Mouse (Mus musculus): Measurements from ENCODE around the gene Rpl21.

DNA sequence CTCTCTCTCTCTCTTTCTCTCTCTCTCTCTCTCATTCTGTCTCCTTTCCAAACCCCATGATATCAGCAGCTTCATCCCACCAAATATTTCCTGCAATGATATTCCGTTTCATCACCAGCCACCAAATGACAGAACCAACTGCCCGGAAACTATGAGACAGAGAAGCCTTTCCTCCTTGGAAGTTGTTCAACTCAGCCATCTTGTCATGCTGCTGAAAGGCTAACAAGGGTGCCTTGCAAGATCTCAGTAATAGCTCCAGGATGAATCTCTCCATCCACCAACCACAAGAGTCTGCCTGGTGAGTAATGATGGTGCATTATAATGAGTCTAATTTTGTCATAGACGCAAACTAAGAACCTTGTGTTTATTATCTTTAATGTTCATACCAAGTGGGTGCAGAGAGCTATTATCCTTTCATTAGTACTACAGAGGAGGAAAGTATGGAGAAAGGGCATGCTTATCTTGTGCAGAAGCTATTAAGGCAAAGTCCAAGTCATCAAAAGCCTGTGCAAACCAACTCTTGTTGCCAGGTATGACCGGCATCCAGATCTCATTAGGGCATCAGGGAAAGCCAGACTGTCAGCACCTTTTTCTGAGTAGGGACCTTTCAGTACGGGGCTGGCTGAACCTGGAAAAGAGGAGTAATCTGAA, 40.4 kb downstream of the Rpl21 start:
- TF ChIP-seq CTCF (conservative IDR thresholded peaks at IDR 0.05; ENCODE audit: low read length): no peak
- TF ChIP-seq NANOG (IDR thresholded peaks at IDR 0.05; ENCODE audit: borderline replicate concordance, low read length): no peak
